In the genomic region with DNA sequence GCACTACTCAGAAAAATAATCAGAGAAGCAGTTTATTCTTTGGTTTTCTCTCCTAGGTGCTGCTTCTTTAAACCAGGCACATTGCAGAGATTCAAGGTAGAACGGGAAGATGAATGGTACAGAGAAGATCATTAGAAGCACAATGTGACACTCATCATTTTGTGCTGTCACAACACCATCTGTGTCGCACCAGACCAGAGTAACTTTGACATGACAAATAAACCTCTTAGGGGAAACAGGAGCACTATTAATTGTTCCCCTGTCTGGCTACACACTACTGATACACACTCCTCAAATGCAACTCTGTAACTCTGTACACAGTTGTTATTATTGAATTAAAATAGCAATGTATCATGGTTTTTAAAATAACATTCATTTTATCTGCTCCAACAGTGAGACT, we compare ENCODE assay signal across 17 mouse cellular contexts.
"Had no signal": no experiment of that assay in that cellular context is flagged by ENCODE, and none has a peak within 500 bp of the region (broad histone marks: within the 10 kb centered on the region; RNA-seq: fewer than 3 reads in every experiment).

No protein-coding gene starts in this region.

- H3K4me3 ChIP-seq: kidney, embryonic 15.5 days; left cerebral cortex, adult 2 months; liver, embryonic 13.5 days; midbrain, embryonic 12.5 days; midbrain, embryonic 15.5 days; neural tube, embryonic 12.5 days; stomach, embryonic 15.5 days had no signal

- H3K27me3 ChIP-seq: kidney, embryonic 15.5 days; liver, embryonic 13.5 days; midbrain, embryonic 12.5 days; midbrain, embryonic 15.5 days; neural tube, embryonic 12.5 days; stomach, embryonic 15.5 days had no signal

- H3K4me2 ChIP-seq: kidney, embryonic 15.5 days; liver, embryonic 13.5 days; midbrain, embryonic 12.5 days; midbrain, embryonic 15.5 days; neural tube, embryonic 12.5 days; stomach, embryonic 15.5 days had no signal

- DNase-seq: kidney, postnatal 10 days; kidney, postnatal 36 days; layer of hippocampus, postnatal 36 days; liver, embryonic 13.5 days; lung, adult 2 months; lung, postnatal 14 days; lung, postnatal 4 days; retina, postnatal 1 day; right cerebral cortex, postnatal 25 days; spleen, adult 18-20 months; thymus, postnatal 25 days had no signal

- H3K9ac ChIP-seq: kidney, embryonic 15.5 days; liver, embryonic 13.5 days; midbrain, embryonic 12.5 days; midbrain, embryonic 15.5 days; neural tube, embryonic 12.5 days; stomach, embryonic 15.5 days had no signal

- H3K27ac ChIP-seq: kidney, embryonic 15.5 days; liver, embryonic 13.5 days; midbrain, embryonic 12.5 days; midbrain, embryonic 15.5 days; neural tube, embryonic 12.5 days; stomach, embryonic 15.5 days had no signal

- H3K4me1 ChIP-seq: kidney, embryonic 15.5 days; liver, embryonic 13.5 days; midbrain, embryonic 12.5 days; midbrain, embryonic 15.5 days; neural tube, embryonic 12.5 days; stomach, embryonic 15.5 days had no signal

- H3K36me3 ChIP-seq: kidney, embryonic 15.5 days; liver, embryonic 13.5 days; midbrain, embryonic 12.5 days; midbrain, embryonic 15.5 days; neural tube, embryonic 12.5 days; stomach, embryonic 15.5 days had no signal

- ATAC-seq: midbrain, embryonic 15.5 days had no signal

- H3K9me3 ChIP-seq: kidney, embryonic 15.5 days; liver, embryonic 13.5 days; midbrain, embryonic 12.5 days; midbrain, embryonic 15.5 days; neural tube, embryonic 12.5 days; stomach, embryonic 15.5 days had no signal
